Mouse (Mus musculus): ENCODE data around the gene Fam149a. TPM values are rescaled to one million over a fixed set of nuclear protein-coding genes. Genes with fewer than 3 reads are reported as not detected.
"Not testable (repeated sequence)": the region's sequence is repeated elsewhere in the genome, so short reads cannot be mapped to it uniquely, and the experiment has no call there.

Fam149a gene
- polyA plus RNA-seq, 1 experiment = 13.1 TPM

- Histone ChIP-seq H3K27ac (replicated peaks; ENCODE audit: low read depth, low read length) (no peak overlapping the region), H3K4me1 (ENCODE audit: control insufficient read depth, insufficient read depth, insufficient read length, low read length) (no peaks in the 10 kb centered on the region), H3K4me3 (ENCODE audit: insufficient read depth, low read depth, low read length) (peak overlapping the region; percentile 82)
These were observed 23.8 kb downstream of the Fam149a start for GRCm38 (mm10) chr8:45358132-45358918.

- H3K27ac ChIP-seq (replicated peaks; ENCODE audit: low read depth, low read length) = no peak overlapping the region
These were observed 26.3 kb downstream of the Fam149a start for GRCm38 (mm10) chr8:45355809-45356208.

GRCm38 (mm10) chr8:45345031-45345430, 37.1 kb downstream of the Fam149a start:
- H3K4me1 ChIP-seq (ENCODE audit: control insufficient read depth, insufficient read depth, insufficient read length, low read length) = no peaks in the 10 kb centered on the region
- no peak overlapping the region for H3K27ac ChIP-seq (replicated peaks; ENCODE audit: low read depth, low read length)
- no peak overlapping the region for H3K4me3 ChIP-seq (ENCODE audit: insufficient read depth, low read depth, low read length)

More at GRCm38 (mm10) chr8:45355809-45356208, 26.3 kb downstream of the Fam149a start:
- H3K4me1 ChIP-seq (ENCODE audit: control insufficient read depth, insufficient read depth, insufficient read length, low read length) = no peaks in the 10 kb centered on the region
- no peak overlapping the region for H3K4me3 ChIP-seq (ENCODE audit: insufficient read depth, low read depth, low read length)

DNA sequence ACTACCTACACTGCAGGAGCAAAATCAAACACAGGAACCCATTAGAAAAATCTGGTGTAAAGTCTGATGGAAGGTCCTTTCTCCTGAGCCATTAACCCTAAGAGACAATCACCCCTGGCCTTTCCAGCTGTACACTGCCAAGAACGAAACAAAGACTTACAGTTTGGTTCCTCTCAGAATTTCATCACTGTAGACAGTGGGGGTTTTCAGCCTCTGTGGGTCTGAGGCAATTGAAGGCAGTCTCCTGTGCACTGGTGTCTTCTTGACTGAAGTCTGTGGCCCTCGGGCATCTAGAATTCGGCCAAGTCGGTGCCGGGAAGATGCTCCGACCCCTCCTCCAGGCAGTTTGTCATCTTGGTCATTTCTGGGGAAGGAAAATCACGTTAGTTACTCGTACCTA, 37.8 kb downstream of the Fam149a start:
- H3K27ac ChIP-seq (replicated peaks; ENCODE audit: low read depth, low read length) = no peak overlapping the region
- H3K4me1 ChIP-seq (ENCODE audit: control insufficient read depth, insufficient read depth, insufficient read length, low read length) = no peaks in the 10 kb centered on the region
- H3K4me3 ChIP-seq (ENCODE audit: insufficient read depth, low read depth, low read length) = no peak overlapping the region

DNA sequence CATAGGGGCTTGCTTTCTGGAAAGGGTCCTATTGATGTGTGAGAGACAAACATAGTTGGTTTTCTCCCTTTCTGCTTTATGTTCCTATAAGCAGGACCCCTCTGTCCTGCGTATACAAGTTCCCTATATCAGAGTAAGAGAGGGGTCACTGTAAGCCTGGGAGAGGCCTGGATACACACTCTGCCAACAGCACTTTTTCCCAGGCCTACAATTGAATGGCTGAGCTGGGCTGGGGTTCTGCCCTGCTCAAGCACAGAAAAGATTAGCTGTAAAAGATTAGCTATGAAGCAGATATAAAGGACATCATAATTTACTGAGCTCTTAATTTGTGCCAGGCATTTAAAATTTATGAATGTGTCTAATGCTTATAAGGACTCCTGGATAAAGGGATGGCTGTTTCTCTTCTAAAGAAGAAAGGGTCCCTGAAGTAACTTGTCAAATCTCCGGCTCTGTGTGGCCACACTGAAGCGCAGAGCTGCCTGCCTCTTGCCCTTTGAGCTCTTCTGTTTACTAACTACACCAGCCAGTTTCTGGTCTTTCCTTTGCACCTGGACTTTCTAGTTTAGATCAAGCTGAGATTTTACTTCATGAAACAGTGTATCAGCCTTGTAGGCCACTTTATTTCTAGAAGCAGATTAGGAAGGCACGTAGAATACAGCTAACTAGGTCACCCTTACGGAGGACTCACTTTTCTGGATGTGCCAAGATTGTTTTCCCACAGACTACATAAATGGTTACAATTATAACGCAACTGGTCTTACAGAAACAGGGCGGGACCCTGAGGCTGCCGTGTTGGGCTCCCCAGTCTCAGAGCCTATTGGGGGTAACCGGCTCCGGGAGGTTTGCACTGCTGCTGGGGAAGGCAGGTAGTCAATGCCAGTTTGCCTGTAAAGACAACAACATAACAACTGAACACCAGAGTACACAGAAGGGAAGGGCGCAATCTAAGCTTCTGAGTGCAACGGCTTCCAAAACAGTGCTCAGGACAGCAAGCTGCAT, 40.2 kb downstream of the Fam149a start:
- Histone ChIP-seq H3K4me1 (ENCODE audit: control insufficient read depth, insufficient read depth, insufficient read length, low read length) (no peaks in the 10 kb centered on the region), H3K4me3 (ENCODE audit: insufficient read depth, low read depth, low read length) (no peak overlapping the region), H3K27ac (replicated peaks; ENCODE audit: low read depth, low read length) (no peak overlapping the region)

- H3K4me1 ChIP-seq (ENCODE audit: control insufficient read depth, insufficient read depth, insufficient read length, low read length) = peaks cover 5% of the 10 kb centered on the region
- H3K4me3 ChIP-seq (ENCODE audit: insufficient read depth, low read depth, low read length) = peak overlapping the region; percentile 69
- peak overlapping the region; percentile 74 for H3K27ac ChIP-seq (replicated peaks; ENCODE audit: low read depth, low read length)
These were observed 48.6 kb downstream of the Fam149a start for GRCm38 (mm10) chr8:45333493-45333892.

- peak within 1 kb of the TSS; percentile 69 for H3K4me3 ChIP-seq (ENCODE audit: insufficient read depth, low read depth, low read length)
- peaks cover 6% of the 10 kb centered on the region for H3K4me1 ChIP-seq (ENCODE audit: control insufficient read depth, insufficient read depth, insufficient read length, low read length)
- peak within 1 kb of the TSS; percentile 74 for H3K27ac ChIP-seq (replicated peaks; ENCODE audit: low read depth, low read length)
These were observed 49.2 kb downstream of the Fam149a start, which contains the start of gene Cyp4v3 for GRCm38 (mm10) chr8:45332685-45333409. Gene Cyp4v3 (minus strand): TSS chr8:45333216.

DNA sequence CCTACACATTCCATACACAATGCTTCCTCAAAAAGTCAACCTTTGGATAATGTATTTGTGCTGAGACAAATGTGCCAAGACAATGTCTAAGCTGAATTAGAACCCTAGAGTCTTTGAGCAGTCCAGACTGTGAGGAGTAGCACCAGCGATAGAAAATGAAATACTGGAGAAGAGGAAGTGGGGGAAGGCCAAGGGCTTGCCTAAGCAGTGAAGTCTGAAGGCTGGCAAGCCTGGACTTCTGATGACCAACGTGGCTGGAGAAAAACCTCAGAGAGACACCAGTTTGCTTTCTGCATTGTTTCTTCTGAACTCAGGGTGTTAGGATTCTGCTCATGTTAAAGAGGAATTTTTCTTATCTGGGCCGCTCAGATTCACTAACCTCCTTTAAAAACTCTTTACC, 51.2 kb downstream of the Fam149a start:
- Histone ChIP-seq H3K4me1 (ENCODE audit: control insufficient read depth, insufficient read depth, insufficient read length, low read length) (peaks cover 6% of the 10 kb centered on the region), H3K4me3 (ENCODE audit: insufficient read depth, low read depth, low read length) (no peak overlapping the region), H3K27ac (replicated peaks; ENCODE audit: low read depth, low read length) (peak overlapping the region; percentile 27; the same call in 1 of the 2 replicates)

DNA sequence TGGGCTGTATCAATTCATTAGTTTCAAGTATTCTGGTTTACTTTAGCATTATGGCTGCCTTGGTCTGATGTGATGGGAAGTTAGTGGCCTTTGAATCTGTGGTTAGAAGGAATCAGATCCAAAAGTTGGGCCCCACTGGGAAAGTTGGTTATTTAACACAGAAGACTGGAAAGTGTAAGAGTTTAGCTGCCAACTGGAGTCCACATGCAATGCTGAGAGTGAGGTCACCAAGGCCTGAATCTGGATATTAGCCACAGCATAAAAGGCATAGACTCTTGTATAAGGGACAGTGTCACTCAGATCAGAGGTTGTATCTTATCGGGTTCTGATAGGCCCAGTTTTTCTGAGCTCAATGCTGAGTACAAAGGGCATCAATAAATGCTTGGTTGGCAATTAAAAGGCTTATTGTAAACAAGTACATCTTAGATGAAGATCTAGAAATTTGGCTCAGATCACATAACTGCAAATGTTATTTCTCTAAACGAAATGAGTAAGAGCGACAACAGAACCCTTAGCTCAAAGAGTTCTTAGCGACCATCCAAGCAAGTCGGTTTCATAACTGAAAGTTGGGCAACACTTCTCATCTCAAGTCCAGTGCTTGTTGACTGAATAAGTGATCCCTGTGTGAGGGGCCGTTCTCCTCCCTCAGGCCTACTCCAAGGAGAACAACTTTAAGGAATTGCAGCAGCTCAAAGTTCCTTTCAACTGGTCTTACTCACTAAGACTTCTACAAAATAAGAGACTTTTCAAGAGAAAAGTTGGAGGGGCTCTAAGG, 52.7 kb downstream of the Fam149a start:
- H3K27ac ChIP-seq (replicated peaks; ENCODE audit: low read depth, low read length) = peak overlapping the region; percentile 80

GRCm38 (mm10) chr8:45327076-45327475, 55.0 kb downstream of the Fam149a start:
- not testable (repeated sequence) for H3K4me3 ChIP-seq (ENCODE audit: insufficient read depth, low read depth, low read length); H3K4me1 ChIP-seq (ENCODE audit: control insufficient read depth, insufficient read depth, insufficient read length, low read length)
- H3K27ac ChIP-seq (replicated peaks; ENCODE audit: low read depth, low read length) = peak overlapping the region; percentile 60

More for the DNA sequence above, 52.7 kb downstream of the Fam149a start:
- H3K4me1 ChIP-seq (ENCODE audit: control insufficient read depth, insufficient read depth, insufficient read length, low read length) = peaks cover 6% of the 10 kb centered on the region
- H3K4me3 ChIP-seq (ENCODE audit: insufficient read depth, low read depth, low read length) = no peak overlapping the region

GRCm38 (mm10) chr8:45324151-45324550, 57.9 kb downstream of the Fam149a start:
- Histone ChIP-seq H3K4me1 (ENCODE audit: control insufficient read depth, insufficient read depth, insufficient read length, low read length) (peaks cover 3% of the 10 kb centered on the region), H3K4me3 (ENCODE audit: insufficient read depth, low read depth, low read length) (no peak overlapping the region), H3K27ac (replicated peaks; ENCODE audit: low read depth, low read length) (no peak overlapping the region)

DNA sequence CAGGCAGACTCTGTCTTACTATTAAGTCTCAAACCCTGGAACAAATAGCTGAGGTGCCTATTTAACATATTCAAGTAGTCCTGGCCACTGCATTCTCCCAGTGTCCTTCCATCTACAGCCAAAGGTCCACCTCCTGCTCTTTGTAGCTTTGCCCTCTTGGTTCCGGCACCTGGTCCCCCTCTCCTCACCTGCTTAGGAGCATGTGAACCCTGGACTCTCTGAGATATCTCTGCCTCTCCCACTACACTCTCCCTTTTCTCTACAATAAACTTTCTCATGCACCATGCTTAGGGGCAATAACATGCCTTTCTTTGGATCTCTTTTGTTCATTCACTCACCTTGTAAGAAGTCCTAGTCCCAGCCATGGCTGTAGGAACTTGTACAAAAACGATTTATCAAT, 60.7 kb downstream of the Fam149a start:
- H3K4me1 ChIP-seq (ENCODE audit: control insufficient read depth, insufficient read depth, insufficient read length, low read length) = no peaks in the 10 kb centered on the region
- no peak overlapping the region for H3K27ac ChIP-seq (replicated peaks; ENCODE audit: low read depth, low read length)
- H3K4me3 ChIP-seq (ENCODE audit: insufficient read depth, low read depth, low read length) = no peak overlapping the region

DNA sequence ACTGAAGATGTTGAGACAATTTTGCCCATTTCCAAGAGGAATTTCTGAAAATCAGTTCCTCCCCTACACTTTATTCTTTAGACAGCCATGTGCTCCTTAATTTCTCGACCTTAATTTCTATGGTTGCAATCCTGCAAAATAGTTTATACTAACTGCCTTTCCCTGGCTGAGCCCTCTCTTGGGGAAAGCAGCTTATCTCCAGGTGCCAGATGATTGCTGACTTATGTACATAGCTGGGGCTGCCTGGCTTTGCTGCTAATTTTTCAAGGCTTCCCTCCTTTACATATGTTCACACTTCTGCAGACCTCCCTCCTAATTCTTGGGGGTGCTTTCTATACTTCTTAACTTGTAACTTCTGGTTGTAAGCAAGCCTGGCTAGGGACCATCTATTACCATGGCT, 61.2 kb downstream of the Fam149a start:
- Histone ChIP-seq H3K4me1 (ENCODE audit: control insufficient read depth, insufficient read depth, insufficient read length, low read length) (no peaks in the 10 kb centered on the region), H3K27ac (replicated peaks; ENCODE audit: low read depth, low read length) (no peak overlapping the region), H3K4me3 (ENCODE audit: insufficient read depth, low read depth, low read length) (no peak overlapping the region)

GRCm38 (mm10) chr8:45310967-45311366, 71.1 kb downstream of the Fam149a start:
- Histone ChIP-seq H3K4me1 (ENCODE audit: control insufficient read depth, insufficient read depth, insufficient read length, low read length) (no peaks in the 10 kb centered on the region), H3K4me3 (ENCODE audit: insufficient read depth, low read depth, low read length) (no peak overlapping the region), H3K27ac (replicated peaks; ENCODE audit: low read depth, low read length) (no peak overlapping the region)
